Mouse (Mus musculus) stomach, postnatal 0 days (tissue): ENCODE data around the gene Fam206a.

ENCODE experiments used
- CTCF ChIP-seq: IDR thresholded peaks from 2 replicates; pipeline ENCODE4 v1.5.1; 2016; ENCODE audit warnings: antibody characterized with exemption, low read depth, mild to moderate bottlenecking, moderate library complexity
- EP300 ChIP-seq: optimal IDR thresholded peaks from 2 replicates; pipeline ENCODE3; 2016; ENCODE audit warnings: antibody characterized with exemption

DNA sequence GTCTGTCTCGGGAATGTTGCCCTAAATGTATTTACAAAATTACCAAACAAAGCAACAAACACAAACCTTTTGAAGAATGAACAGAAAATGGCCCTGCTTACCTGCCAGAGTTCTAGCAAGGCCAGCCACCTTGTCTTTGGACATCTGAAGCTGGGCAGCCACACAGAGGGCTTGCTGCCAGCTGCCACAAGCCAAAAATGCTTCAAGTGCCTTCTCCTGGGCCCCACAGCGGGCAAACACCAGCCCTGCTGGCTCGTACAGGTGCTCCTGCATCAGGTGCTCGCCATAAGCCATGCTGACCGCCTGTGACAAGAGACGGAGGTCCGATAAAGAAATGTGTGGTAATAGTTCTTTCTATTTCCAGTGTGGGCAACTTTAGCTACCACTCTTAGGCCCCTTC lies 33.2 kb upstream of the Fam206a start:
- TF ChIP-seq CTCF (no peak), EP300 (no peak)
